Mouse (Mus musculus) testis, postnatal 10 days (tissue): Measurements from ENCODE around the gene Ppp1r12a.

Source experiments
- DNase-seq: peaks from one replicate; pipeline ENCODE4 v3.0.0; 2021; ENCODE audit warnings: low spot score

The Ppp1r12a gene

DNA sequence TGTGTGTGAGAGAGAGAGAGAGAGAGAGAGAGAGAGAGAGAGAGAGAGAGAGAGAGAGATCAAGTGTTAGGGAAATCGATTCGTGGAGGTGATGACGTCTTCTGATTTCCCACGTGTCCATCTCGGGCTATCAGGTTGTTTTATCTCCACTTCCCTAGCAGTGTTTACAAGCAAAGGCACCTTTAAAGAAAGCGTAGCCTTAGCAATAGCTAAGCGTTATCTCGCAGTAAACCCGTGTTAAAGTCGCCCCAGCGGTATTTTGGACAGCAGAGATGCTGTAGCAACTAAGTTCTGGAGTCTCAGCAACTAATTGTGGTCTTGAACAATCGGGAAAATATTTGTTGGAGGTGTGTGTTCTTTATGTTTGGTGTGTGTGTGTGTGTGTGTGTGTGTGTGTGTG lies 171.6 kb downstream of the Ppp1r12a start:
- no peak for DNase-seq
